8 mouse cellular contexts compared by ENCODE assay signal in genomic region chr14:47648706-47649630, GRCm38 (mm10). TPM values are rescaled to one million over a fixed set of nuclear protein-coding genes. Genes with fewer than 3 reads are reported as not detected.
A peak's percentile ranks its signal among the peaks of the same experiment; 100 is the strongest.
DNase-seq lines count a peak whose midpoint lies in the region; ATAC-seq and TF ChIP-seq lines count a peak whose summit lies in the region.

No protein-coding gene starts in this region.

- H3K4me2 ChIP-seq in hindbrain, embryonic 15.5 days: peak overlapping the region; percentile 72

- in situ Hi-C loops in Patski (cut with MboI; ENCODE audit: low pct_unique_long_range_greater_than_20kb): no loop called here

- H3K27me3 ChIP-seq in Patski: no peaks in the 10 kb centered on the region
- no peaks in the 10 kb centered on the region for H3K27me3 ChIP-seq in hindbrain, embryonic 15.5 days

- no peak for DNase-seq in Patski (ENCODE audit: low read depth, low spot score)
- DNase-seq in cerebellum, postnatal 25 days: peak; percentile 87 to 89
- peak; percentile 83 to 84 for DNase-seq in frontal cortex, postnatal 36 days (ENCODE audit: low spot score in 2 of 2)
- peak; percentile 64 to 83 for DNase-seq in left cerebral cortex, adult 18-20 months (ENCODE audit: low spot score in 2 of 2)
- DNase-seq in lung, postnatal 4 days: peak; percentile 83 to 91
- DNase-seq in retina, postnatal 7 days (ENCODE audit: low read depth, low spot score): peak; percentile 66
- DNase-seq in urinary bladder, adult 18-20 months (ENCODE audit: low spot score in 2 of 2): peak; percentile 67 to 75

- POLR2A ChIA-PET in Patski (lab: Charles Lee): interaction anchor here (0.8 to 2.0 kb wide), 2 partner anchors 9 to 14 kb away, joined by 3 to 6 read pairs; no protein-coding TSS in a partner anchor

- WGBS in hindbrain, embryonic 15.5 days: under 1% methylated on average over 68 of the region's 82 CpGs

- peak overlapping the region; percentile 85 for H3K27ac ChIP-seq in hindbrain, embryonic 15.5 days (replicated peaks)

- H3K9ac ChIP-seq in hindbrain, embryonic 15.5 days: peak overlapping the region; percentile 94

- peak overlapping the region; percentile 91 for H3K4me3 ChIP-seq in hindbrain, embryonic 15.5 days

- peaks cover 20% of the 10 kb centered on the region for H3K4me1 ChIP-seq in hindbrain, embryonic 15.5 days (replicated peaks)

- H3K36me3 ChIP-seq in hindbrain, embryonic 15.5 days: no peaks in the 10 kb centered on the region

- CTCF ChIA-PET in Patski (lab: Charles Lee): interaction anchor here (0.9 to 2.8 kb wide), 4 partner anchors 10 to 15 kb away, joined by 3 to 10 read pairs (median 6); no protein-coding TSS in a partner anchor

- ATAC-seq in Patski: peak; percentile 92
- ATAC-seq in hindbrain, embryonic 15.5 days (ENCODE audit: low FRiP score, low read depth): peak; percentile 94

- TF ChIP-seq CTCF in Patski (IDR thresholded peaks at IDR 0.05): no peak

- no peaks in the 10 kb centered on the region for H3K9me3 ChIP-seq in hindbrain, embryonic 15.5 days

RNA-seq across cellular contexts. Expression of gene Ktn1, which starts 0.7 kb away (rescaled TPM):
- 92.3 TPM for polyA plus RNA-seq in Patski (2021)
- 56.9 and 67.9 TPM in 2 replicates for polyA plus RNA-seq in hindbrain, embryonic 15.5 days (2015; fragmentation: Nextera tagmentation; extraction: Ambion mirVana)
- total RNA-seq in left cerebral cortex, adult 18-20 months (2021): 10 to 100 TPM; 82.5 to 86.2 TPM
